Mouse (Mus musculus): ENCODE results near the gene Ripor2. TPM values are rescaled to one million over a fixed set of nuclear protein-coding genes. Genes with fewer than 3 reads are reported as not detected.

The Ripor2 gene
- total RNA-seq, 2 experiments from 2014 or later: 62.5 to 68.3 TPM

DNA sequence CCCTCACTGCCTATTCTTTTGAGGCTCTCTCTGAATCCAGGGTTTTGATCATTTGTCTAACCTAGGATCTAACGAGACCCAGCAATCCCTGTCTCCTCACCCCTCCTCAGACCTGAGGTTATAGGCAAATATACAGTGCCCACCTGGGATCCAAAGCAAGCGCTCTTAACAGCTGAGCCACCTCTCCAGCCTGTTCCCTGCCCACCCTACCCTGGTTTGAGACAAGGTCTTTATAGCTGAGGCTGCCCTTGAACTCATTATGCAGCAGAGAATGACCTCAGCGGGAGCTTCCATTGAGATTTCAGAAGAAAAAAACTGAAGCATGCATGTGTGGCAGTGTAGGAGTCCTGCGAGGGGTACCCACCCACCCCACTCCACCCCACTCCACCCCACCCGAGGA, 152.5 kb downstream of the Ripor2 start:
- no peak overlapping the region for H3K27ac ChIP-seq
- no peak overlapping the region for H3K4me3 ChIP-seq
- TF ChIP-seq CTCF (IDR thresholded peaks at IDR 0.05): no peak
- no peak for DNase-seq (ENCODE audit: extremely low spot score in 1 of 2, low spot score in 2 of 2)
- intact Hi-C loops (cut with DNase I): no loop called here

DNA sequence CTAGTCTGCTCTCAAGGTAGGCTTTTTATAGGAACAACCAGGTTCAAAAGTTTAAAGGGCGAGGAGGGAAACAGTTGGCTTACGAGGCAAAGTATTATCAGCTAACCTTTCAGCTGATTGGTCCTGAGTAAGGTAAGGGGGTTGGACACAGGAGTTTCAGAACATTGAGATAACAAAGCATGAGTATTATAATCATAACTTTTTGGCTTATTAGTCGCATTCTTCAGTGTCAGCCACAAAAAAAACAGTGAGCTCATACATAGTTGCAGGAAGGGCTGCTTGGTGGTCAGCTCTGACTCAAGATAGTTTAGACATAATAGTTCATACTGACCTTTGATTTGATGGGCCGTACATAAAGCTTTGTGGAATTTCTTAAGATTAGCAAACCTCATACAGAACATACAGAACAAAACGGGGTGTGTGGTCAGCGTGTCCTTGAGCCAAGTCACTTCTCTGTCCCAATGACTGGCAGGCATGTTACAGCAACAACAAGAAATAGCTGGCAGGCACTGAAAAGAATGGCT, 153.7 kb downstream of the Ripor2 start:
- H3K27ac ChIP-seq: no peak overlapping the region
- DNase-seq (ENCODE audit: extremely low spot score in 1 of 2, low spot score in 2 of 2): no peak
- intact Hi-C loops (cut with DNase I): no loop called here
- no peak for TF ChIP-seq CTCF (IDR thresholded peaks at IDR 0.05)
- H3K4me3 ChIP-seq: no peak overlapping the region

DNA sequence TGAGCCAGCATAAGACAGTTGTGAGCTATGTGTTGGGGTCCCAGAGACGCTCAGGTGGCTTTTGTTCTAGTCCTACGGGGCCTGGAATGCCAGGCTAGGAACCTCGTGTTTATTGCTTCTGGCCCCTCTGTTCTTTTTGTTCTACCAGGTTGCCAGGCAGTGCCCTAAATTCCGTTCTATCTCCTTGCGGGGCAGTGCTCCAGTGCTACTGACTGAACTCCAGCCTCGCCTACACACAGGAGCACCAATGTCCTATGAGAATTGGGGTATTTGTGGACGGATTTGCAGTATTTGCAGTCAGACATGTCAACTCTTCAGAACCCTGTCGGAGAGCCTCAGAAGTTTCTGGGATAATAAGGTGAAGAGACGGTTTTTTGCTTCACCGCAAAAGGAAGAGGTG, 159.0 kb downstream of the Ripor2 start, which contains the start of gene Armh2:
Gene Armh2 (plus strand): TSS at position 205 of the 400 bp plus-strand sequence.
- no peak for DNase-seq (ENCODE audit: extremely low spot score in 1 of 2, low spot score in 2 of 2)
- Histone ChIP-seq H3K27ac (no peak within 1 kb of the TSS), H3K4me3 (no peak within 1 kb of the TSS)
- no peak for TF ChIP-seq CTCF (IDR thresholded peaks at IDR 0.05)
- intact Hi-C loops (cut with DNase I): no loop called here

DNA sequence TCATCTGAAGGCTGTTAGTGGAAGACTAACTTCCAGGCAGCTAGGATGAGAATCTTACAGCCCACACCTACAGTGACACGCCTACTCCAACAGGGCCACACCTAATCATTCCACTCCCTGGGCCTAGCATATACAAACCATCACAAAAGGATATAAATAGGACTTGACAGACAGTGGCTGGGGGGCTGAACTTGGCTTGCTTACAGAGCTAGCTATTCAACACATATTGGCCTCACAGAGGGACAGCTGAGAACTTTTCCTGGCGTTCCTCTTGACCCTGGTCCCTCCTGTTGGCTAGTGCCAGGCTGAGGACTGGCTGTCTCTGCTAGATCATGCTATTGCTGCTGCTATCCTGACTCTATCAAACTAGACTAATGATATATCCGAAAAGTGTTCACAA, 165.8 kb downstream of the Ripor2 start:
- intact Hi-C loops (cut with DNase I): no loop called here
- Histone ChIP-seq H3K4me3 (no peak overlapping the region), H3K27ac (no peak overlapping the region)
- DNase-seq (ENCODE audit: extremely low spot score in 1 of 2, low spot score in 2 of 2): no peak
- TF ChIP-seq CTCF (IDR thresholded peaks at IDR 0.05): no peak

DNA sequence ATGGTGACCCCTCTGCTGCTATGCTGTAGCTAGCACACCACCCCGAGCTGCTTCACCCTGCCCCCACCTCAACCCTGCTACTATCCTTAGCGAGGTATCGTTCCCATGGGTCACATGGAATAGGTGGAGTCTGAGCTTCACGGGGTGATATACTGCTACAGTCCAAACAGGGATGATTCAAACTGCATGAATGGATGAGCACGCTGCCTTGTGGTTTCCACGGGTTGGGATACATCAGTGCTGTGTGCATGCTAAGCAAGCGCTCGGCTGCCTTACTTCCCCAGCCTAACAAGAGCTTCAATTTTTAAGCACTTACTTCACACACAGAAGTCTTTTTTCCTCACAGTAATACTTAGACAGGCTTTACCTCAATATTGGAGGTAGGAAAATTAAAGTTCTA, 168.8 kb downstream of the Ripor2 start:
- no peak for DNase-seq (ENCODE audit: extremely low spot score in 1 of 2, low spot score in 2 of 2)
- intact Hi-C loops (cut with DNase I): no loop called here
- no peak overlapping the region for H3K27ac ChIP-seq
- no peak for TF ChIP-seq CTCF (IDR thresholded peaks at IDR 0.05)
- no peak overlapping the region for H3K4me3 ChIP-seq

DNA sequence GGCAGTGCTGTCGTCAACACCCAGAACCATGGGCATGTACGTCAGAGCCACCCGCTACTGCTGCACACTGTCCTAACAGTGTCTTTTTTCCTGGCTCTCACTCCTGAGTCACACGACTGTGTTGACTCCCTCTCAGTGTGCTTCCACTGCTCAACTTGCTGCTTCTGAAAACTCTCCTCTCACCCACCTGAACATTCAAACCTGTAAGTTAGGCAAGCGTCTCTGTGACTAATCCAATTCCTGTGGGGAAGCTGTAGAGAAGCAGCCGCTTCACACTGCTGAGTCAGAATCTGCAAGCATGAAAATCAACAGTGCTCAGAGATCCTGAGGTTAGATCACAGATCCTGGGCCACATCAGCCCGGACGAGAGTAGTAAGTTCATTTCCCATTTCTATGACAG, 169.4 kb downstream of the Ripor2 start:
- intact Hi-C loops (cut with DNase I): no loop called here
- TF ChIP-seq CTCF (IDR thresholded peaks at IDR 0.05): no peak
- peak in 1 of 2 experiments; percentile 22 for DNase-seq (ENCODE audit: extremely low spot score in 1 of 2, low spot score in 2 of 2)

DNA sequence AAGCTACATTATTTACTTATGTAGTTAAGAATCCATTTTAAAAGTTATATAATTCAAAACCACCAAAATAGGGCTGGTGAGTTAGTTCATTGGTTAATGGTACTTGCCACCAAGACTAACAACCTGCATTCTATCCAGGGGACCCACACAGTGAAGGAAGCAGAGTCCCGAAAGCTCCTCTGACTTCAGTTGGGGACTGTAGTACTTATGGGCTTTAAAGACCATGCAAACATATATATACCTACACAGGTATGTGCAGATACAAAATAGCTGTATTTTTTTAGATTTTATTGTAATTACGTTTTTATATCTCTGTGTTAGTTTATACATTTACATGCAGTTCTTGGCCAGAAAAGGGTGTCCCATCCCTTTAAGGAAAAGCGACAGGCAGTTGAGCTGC, 174.8 kb downstream of the Ripor2 start:
- DNase-seq (ENCODE audit: extremely low spot score in 1 of 2, low spot score in 2 of 2): no peak
- intact Hi-C loops (cut with DNase I): no loop called here

More for the DNA sequence above, 169.4 kb downstream of the Ripor2 start:
- no peak overlapping the region for H3K4me3 ChIP-seq
- no peak overlapping the region for H3K27ac ChIP-seq

DNA sequence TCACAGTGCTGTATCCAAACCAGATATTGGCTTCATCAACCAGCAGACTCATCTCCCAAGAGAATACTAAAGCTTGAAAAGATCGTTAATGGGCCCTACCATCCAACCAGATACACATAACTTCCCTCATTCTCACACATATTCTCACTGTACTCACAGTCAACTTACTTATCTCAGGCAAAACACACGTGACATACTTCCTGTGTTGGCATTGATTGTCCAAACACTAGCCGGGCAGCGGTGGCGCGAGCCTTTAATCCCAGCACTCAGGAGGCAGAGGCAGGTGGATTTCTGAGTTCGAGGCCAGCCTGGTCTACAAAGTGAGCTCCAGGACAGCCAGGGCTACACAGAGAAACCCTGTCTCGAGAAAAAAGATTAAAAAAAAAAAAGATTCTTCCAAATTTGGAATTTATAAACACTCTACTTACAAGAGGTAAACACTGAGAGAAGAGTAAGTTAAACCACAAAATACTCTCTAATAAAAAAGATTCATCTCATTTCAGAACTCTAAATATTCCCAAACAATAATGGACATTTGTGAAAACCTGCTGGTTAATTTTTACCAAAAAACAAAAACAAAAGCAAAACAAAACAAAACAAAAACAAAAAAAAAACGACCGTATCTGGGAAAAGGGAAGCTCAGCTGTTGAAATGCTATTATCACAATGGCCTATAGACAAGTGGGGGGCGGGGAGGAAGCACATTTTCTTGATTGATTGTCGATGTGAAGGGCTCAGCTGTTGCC, 176.0 kb downstream of the Ripor2 start:
- TF ChIP-seq CTCF (IDR thresholded peaks at IDR 0.05): no peak
- no peak for DNase-seq (ENCODE audit: extremely low spot score in 1 of 2, low spot score in 2 of 2)
- intact Hi-C loops (cut with DNase I): no loop called here
- Histone ChIP-seq H3K4me3 (no peak overlapping the region), H3K27ac (no peak overlapping the region)

More for the DNA sequence above, 174.8 kb downstream of the Ripor2 start:
- TF ChIP-seq CTCF (IDR thresholded peaks at IDR 0.05): no peak
- H3K4me3 ChIP-seq: no peak overlapping the region
- no peak overlapping the region for H3K27ac ChIP-seq

DNA sequence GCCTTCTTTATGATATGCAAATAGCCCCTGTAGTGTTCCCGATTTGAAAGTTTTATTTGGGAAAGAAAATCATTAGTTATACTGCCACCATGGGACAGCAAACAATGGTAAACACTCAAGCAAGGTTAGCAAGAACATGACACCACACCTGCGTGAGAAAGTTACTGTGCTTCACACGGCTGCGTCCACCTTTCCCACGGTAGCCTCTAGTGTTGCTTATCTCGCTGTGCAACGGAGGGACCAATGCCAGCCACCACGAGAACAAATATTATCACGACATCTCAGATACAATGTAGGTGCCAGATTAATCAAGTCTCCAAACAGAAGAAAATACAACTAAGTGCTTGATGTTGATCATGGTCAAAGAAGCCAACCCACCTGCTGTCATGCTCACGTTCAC, 177.5 kb downstream of the Ripor2 start:
- TF ChIP-seq CTCF (IDR thresholded peaks at IDR 0.05): no peak
- intact Hi-C loops (cut with DNase I): no loop called here
- H3K4me3 ChIP-seq: no peak overlapping the region
- no peak overlapping the region for H3K27ac ChIP-seq
- no peak for DNase-seq (ENCODE audit: extremely low spot score in 1 of 2, low spot score in 2 of 2)

DNA sequence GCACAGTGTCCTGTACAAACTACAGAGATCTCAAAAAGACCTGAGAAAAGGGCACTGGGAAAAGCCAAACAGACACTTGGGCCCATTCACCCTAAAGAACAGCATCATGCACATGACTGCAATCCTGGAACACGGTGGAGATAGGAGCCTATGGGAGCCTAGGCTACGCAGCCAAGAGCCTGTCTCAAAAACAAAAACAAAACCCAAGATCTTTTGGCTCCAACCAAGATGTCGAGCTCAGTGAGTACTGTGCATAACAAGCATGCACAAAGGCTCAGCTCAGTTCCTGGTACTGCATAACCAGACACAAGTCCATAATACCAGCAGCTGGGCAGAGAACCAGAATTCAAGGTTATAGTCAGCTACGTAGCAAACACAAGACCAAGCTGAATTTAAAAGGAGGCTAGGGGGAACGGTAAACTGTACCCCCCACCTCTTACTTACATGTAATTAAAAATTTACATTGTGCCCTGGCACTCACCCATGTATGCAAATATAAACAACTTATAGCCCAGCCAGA, 178.4 kb downstream of the Ripor2 start:
- no peak for TF ChIP-seq CTCF (IDR thresholded peaks at IDR 0.05)
- intact Hi-C loops (cut with DNase I): no loop called here
- H3K27ac ChIP-seq: no peak overlapping the region
- no peak overlapping the region for H3K4me3 ChIP-seq
- no peak for DNase-seq (ENCODE audit: extremely low spot score in 1 of 2, low spot score in 2 of 2)

DNA sequence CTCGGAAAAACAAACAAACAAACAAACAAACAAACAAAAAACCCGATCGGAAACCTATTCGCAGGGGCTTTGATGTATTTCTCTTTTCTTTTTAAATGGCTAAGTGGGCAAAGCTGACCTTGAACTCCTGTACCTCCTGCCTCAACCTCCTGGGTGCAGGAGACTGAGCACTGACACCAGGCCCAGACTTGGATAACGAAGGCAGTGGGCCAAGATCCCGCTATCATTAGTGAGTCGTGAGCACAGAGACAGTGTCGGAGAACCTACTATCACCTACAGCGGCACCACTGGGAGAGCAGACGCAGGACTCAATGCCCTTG, 179.1 kb downstream of the Ripor2 start:
- no peak for DNase-seq (ENCODE audit: extremely low spot score in 1 of 2, low spot score in 2 of 2)
- H3K27ac ChIP-seq: no peak overlapping the region
- intact Hi-C loops (cut with DNase I): no loop called here
- H3K4me3 ChIP-seq: peak overlapping the region; percentile 89
- no peak for TF ChIP-seq CTCF (IDR thresholded peaks at IDR 0.05)

DNA sequence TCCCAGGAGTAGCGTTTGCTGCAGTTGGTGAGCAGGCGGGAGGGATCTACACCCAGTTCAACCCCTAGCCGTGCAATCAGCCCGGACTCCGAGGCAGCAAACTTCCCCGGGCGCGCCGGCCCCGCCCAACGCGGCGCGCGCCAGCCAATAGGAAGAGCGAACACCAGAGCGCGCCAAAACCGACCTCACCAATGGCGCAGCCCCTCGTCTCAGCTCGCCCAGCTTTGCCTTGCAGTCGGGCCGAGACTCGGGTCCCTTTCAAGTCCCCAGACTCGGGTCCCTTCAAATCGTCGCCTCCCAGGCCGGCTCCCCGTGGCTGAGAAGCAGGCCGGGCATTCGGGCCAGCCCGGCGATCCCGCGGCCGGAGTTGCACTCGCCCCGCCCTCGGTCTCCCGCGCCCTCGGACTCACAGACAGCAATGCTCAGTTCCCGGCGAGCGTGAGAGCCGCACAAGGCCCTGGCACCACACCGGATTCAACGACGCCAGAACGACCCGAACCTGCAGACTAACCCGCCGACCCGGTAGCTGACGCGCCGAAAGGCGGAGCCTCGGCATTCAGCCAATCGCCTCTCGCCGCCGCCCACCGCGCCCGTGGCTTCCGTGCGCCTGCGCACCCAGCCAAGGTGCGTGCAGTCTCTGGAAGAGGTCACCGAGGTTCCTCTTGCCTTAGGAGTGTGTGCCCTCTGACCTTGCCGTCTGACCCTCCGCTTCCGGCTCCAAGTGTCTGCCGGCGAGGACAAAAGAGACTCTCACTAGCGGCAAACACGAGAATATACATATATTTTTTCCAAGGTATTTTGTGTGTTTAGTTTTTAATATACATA, 179.6 kb downstream of the Ripor2 start, which contains the start of gene Gmnn:
Gene Gmnn (minus strand): TSS at position 521 of the 825 bp plus-strand sequence.
- DNase-seq (ENCODE audit: extremely low spot score in 1 of 2, low spot score in 2 of 2): peak; percentile 84 to 86
- no peak for TF ChIP-seq CTCF (IDR thresholded peaks at IDR 0.05)
- intact Hi-C loops (cut with DNase I): no loop called here
- Histone ChIP-seq H3K4me3 (peak within 1 kb of the TSS; percentile 89), H3K27ac (0 out of 2 replicates have a peak within 1 kb of the TSS, but pooled peaks have one; percentile 64)
